Mouse (Mus musculus) hindbrain, embryonic 10.5 days (tissue): ENCODE measurements at regions not wholly inside any gene's neighbourhood (a gene's known extent, or its start where the extent isn't known, plus 50 kb on each side); places are given as distances from the start of the nearest gene placed in this dataset.

Source experiments
- DNase-seq: peaks from one replicate; pipeline ENCODE4 v3.0.0-alpha.2; 2017; ENCODE audit warnings: low spot score
- H3K27ac ChIP-seq: fragments of 300-500 bp; sonication (generic); 2 replicates; pipeline ENCODE4 v1.5.1; 2016; ENCODE audit warnings: mild to moderate bottlenecking, moderate library complexity
- H3K27me3 ChIP-seq: fragments of 300-500 bp; sonication (generic); 2 replicates; pipeline ENCODE4 v1.6.1; 2016; ENCODE audit warnings: mild to moderate bottlenecking; ENCODE audit not compliant: poor library complexity, insufficient read depth, severe bottlenecking
- H3K36me3 ChIP-seq: fragments of 300-500 bp; sonication (generic); 2 replicates; pipeline ENCODE4 v1.6.1; 2016; ENCODE audit warnings: mild to moderate bottlenecking, moderate library complexity
- H3K4me1 ChIP-seq: fragments of 300-500 bp; sonication (generic); replicated peaks from 2 replicates; pipeline ENCODE4 v1.6.1; 2016; ENCODE audit warnings: mild to moderate bottlenecking
- H3K4me3 ChIP-seq: fragments of 300-500 bp; sonication (generic); 2 replicates; pipeline ENCODE4 v1.5.1; 2016; ENCODE audit warnings: mild to moderate bottlenecking, moderate library complexity
- H3K9me3 ChIP-seq: fragments of 300-500 bp; sonication (generic); 2 replicates; pipeline ENCODE4 v1.6.1; 2016; ENCODE audit warnings: mild to moderate bottlenecking, moderate library complexity
- WGBS: fragments of 180-500 bp; shearing (Covaris S2); methylation state at CpG from one replicate; pipeline ENCODE4 v1.1.7; 2016; 5-methylcytosine and 5-hydroxymethylcytosine counted together

GRCm38 (mm10) chr19:6684921-6685320 is 142.1 kb upstream of the Slc22a12 start:
- no peaks in the 10 kb centered on the region; the same call in 1 of the 2 replicates for H3K27me3 ChIP-seq
- no peaks in the 10 kb centered on the region for H3K9me3 ChIP-seq
- no peaks in the 10 kb centered on the region for H3K36me3 ChIP-seq
- no peak for DNase-seq
- H3K27ac ChIP-seq, result no peak overlapping the region
- peaks cover 6% of the 10 kb centered on the region for H3K4me1 ChIP-seq
- no peak overlapping the region for H3K4me3 ChIP-seq
- WGBS, result 31% methylated on average over 4 of the region's 4 CpGs

DNA sequence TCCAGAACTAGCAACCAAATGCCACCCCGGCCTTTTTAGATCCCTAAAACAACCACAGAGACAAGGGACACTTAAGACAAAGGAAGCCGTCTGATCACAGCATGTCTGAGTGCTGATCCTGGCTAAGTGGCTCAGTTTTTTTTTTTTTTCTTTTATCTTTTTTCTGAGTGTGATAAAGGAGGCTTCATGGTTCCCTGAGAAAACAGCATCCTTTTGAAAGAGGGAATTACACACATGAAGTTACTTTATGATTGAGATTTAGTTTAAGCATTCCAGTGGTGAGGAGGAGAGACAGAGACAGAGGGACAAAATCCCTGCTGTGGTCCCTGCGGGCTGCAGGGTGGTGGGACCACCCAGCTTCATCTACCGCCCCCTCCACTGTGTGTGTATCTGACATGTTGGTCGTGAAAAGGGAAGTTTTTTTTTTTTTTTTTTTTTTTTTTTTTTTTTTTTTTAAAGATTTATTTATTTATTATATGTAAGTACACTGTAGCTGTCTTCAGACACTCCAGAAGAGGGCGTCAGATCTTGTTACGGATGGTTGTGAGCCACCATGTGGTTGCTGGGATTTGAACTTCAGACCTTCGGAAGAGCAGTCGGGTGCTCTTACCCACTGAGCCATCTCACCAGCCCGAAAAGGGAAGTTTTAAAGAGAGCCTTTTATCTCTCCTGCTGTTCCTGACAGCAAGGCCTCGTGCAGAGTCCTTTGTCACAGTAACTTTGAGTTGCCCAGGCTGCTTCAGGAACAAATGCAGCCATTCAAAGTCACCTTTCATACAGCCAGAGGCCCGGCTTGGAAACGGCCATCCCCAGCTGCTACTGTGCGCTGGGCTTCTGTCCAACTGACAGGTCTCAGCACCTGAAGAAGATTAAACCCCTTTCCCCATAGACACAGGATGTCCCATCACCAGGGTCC is 136.8 kb upstream of the Slc22a12 start:
- Histone ChIP-seq H3K36me3 (no peaks in the 10 kb centered on the region), H3K27ac (peak overlapping the region; percentile 77), H3K27me3 (peaks cover 7% of the 10 kb centered on the region; the same call in 1 of the 2 replicates), H3K9me3 (no peaks in the 10 kb centered on the region), H3K4me1 (peaks cover 28% of the 10 kb centered on the region), H3K4me3 (no peak overlapping the region)
- DNase-seq, result peak; percentile 50
- 20% methylated on average over 13 of the region's 14 CpGs for WGBS

GRCm38 (mm10) chr19:6677511-6677910 is 134.7 kb upstream of the Slc22a12 start:
- no peak for DNase-seq
- H3K4me3 ChIP-seq, result no peak overlapping the region
- H3K36me3 ChIP-seq, result no peaks in the 10 kb centered on the region
- H3K9me3 ChIP-seq, result no peaks in the 10 kb centered on the region
- H3K27me3 ChIP-seq, result peaks cover 7% of the 10 kb centered on the region
- peaks cover 28% of the 10 kb centered on the region for H3K4me1 ChIP-seq
- no peak overlapping the region for H3K27ac ChIP-seq
- WGBS, result 74% methylated on average over 12 of the region's 12 CpGs

- peaks cover 7% of the 10 kb centered on the region for H3K27me3 ChIP-seq
- no peaks in the 10 kb centered on the region for H3K9me3 ChIP-seq
- peaks cover 28% of the 10 kb centered on the region for H3K4me1 ChIP-seq
- whole genome bisulfite sequencing, result 50% methylated on average over 3 of the region's 3 CpGs
- H3K36me3 ChIP-seq, result no peaks in the 10 kb centered on the region
- no peak for DNase-seq
- H3K27ac ChIP-seq, result no peak overlapping the region
- H3K4me3 ChIP-seq, result no peak overlapping the region
These were observed 132.8 kb upstream of the Slc22a12 start for GRCm38 (mm10) chr19:6675586-6675985.

GRCm38 (mm10) chr19:6671696-6672095 is 128.9 kb upstream of the Slc22a12 start:
- Histone ChIP-seq H3K36me3 (no peaks in the 10 kb centered on the region), H3K27ac (no peak overlapping the region), H3K4me1 (peaks cover 5% of the 10 kb centered on the region), H3K27me3 (peaks cover 7% of the 10 kb centered on the region), H3K9me3 (no peaks in the 10 kb centered on the region), H3K4me3 (no peak overlapping the region)
- 91% methylated on average over 6 of the region's 6 CpGs for WGBS
- no peak for DNase-seq

DNA sequence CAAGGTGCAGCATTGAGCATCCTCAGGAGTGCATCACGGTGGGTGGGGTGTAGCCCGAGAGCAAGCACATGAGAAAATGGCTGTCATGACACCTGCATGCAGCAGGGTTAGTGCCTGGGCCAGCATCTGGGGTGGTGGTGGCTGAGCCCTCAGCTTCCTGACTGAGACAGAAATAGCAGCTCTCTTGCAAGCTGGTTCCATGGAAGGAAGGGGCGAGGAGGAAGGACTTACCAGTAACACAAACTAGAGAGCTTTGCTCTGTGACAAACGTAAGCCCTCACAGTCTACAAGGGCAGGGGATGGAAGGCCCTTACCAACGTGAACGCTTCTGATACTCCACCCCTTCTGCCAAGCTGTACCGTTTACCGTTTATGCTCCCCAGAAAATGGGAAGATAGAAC is 127.0 kb upstream of the Slc22a12 start:
- Histone ChIP-seq H3K27ac (no peak overlapping the region), H3K9me3 (no peaks in the 10 kb centered on the region), H3K36me3 (no peaks in the 10 kb centered on the region), H3K4me3 (no peak overlapping the region), H3K27me3 (peaks cover 6% of the 10 kb centered on the region), H3K4me1 (no peaks in the 10 kb centered on the region)
- no peak for DNase-seq
- WGBS, result 82% methylated on average over 8 of the region's 8 CpGs

DNA sequence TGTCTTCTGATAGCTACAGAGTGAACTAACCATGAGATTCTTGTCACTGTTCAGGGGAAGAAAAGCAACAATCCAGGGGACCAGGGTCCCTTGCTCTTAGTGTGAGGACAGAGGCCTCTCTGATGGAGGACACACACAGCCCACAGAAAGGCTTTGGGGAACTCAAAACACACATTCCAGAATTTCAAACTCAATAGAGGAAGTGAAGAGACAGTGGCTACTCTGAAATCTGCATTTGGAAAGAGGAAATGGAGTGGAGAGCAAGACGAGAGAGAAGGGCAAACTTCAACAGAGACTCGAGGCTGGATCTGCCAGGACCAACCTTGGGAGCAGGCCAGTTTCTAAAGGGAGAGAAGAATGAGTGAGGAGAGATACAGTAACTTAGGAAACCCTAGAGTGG is 125.7 kb upstream of the Slc22a12 start:
- no peaks in the 10 kb centered on the region for H3K36me3 ChIP-seq
- no peak overlapping the region for H3K27ac ChIP-seq
- H3K4me3 ChIP-seq, result no peak overlapping the region
- DNase-seq, result no peak
- H3K9me3 ChIP-seq, result no peaks in the 10 kb centered on the region
- H3K27me3 ChIP-seq, result peaks cover 17% of the 10 kb centered on the region
- H3K4me1 ChIP-seq, result peaks cover 3% of the 10 kb centered on the region; the same call in 1 of the 2 replicates
- WGBS, result 76% methylated on average over 2 of the region's 2 CpGs

GRCm38 (mm10) chr19:6666187-6666722 is 123.4 kb upstream of the Slc22a12 start:
- no peak for DNase-seq
- Histone ChIP-seq H3K9me3 (no peaks in the 10 kb centered on the region), H3K4me3 (no peak overlapping the region), H3K27ac (no peak overlapping the region), H3K27me3 (peaks cover 17% of the 10 kb centered on the region), H3K4me1 (peaks cover 26% of the 10 kb centered on the region), H3K36me3 (no peaks in the 10 kb centered on the region)
- WGBS, result 79% methylated on average over 6 of the region's 6 CpGs

DNA sequence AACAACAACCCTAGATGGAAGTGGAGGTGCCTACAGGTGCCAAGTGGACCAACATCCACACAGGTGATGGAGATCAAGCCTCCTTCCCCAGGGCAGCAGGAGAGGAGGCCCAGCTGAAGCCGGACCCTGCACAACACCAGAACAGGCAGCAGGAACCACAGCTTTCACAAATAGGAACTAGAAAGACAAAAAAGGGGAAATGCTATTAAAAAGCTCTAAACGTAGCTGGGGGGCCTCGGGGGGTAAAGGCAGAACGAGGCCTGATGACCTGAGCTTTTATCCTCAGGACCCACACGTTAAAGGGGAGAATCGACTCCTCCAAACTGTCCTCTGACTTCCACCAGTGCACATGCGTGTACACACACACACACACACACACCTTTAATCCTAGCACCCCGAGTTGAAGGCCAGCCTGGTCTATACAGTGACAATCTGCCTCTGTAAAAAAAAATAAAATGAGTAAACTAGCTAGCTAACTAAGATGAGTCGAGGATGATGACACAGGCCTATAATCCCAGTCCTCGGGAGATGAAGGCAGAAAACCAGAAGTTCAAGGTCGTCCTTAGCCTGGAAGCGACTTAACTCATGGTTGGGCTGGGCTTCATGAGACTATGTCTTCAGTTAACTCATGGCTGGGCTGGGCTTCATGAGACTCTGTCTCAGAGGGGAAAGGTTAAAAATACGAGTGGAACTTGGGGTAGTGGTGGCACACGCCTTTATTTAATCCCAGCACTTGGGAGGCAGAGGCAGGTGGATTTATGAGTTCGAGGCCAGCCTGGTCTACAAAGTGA is 122.6 kb upstream of the Slc22a12 start:
- H3K4me1 ChIP-seq, result peaks cover 27% of the 10 kb centered on the region
- no peak for DNase-seq
- H3K36me3 ChIP-seq, result no peaks in the 10 kb centered on the region
- WGBS, result 84% methylated on average over 15 of the region's 15 CpGs
- H3K27me3 ChIP-seq, result peaks cover 19% of the 10 kb centered on the region
- no peak overlapping the region for H3K4me3 ChIP-seq
- H3K27ac ChIP-seq, result no peak overlapping the region
- no peaks in the 10 kb centered on the region for H3K9me3 ChIP-seq

GRCm38 (mm10) chr19:6664311-6664952 is 121.6 kb upstream of the Slc22a12 start:
- Histone ChIP-seq H3K4me3 (no peak overlapping the region), H3K27ac (no peak overlapping the region), H3K4me1 (peaks cover 27% of the 10 kb centered on the region), H3K9me3 (no peaks in the 10 kb centered on the region), H3K36me3 (no peaks in the 10 kb centered on the region), H3K27me3 (peaks cover 27% of the 10 kb centered on the region)
- DNase-seq, result no peak
- 86% methylated on average over 12 of the region's 12 CpGs for WGBS

DNA sequence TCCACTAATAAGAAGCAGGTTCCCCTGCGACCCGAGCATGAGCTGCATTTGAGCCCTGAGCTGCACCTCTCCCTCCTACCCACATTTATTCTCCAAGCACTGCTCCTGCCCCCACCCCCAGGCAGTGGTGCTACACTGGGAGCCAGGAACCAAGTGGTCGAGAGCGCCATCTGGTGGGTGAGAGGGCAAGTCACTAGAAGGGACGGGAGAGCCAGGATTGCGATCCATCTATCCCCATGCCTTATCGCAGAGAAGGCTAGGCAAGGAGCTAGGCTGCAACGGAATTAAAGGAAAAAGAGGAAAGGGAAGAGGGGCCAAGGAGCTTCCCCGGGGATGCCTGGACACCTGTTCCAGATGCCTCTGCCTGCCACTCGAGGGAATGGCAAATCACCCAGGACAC is 120.6 kb upstream of the Slc22a12 start:
- Histone ChIP-seq H3K9me3 (no peaks in the 10 kb centered on the region), H3K27ac (no peak overlapping the region), H3K36me3 (no peaks in the 10 kb centered on the region), H3K27me3 (peaks cover 27% of the 10 kb centered on the region), H3K4me3 (no peak overlapping the region), H3K4me1 (peaks cover 27% of the 10 kb centered on the region)
- WGBS, result 5% methylated on average over 10 of the region's 10 CpGs
- peak; percentile 81 for DNase-seq

GRCm38 (mm10) chr19:6662346-6662939 is 119.6 kb upstream of the Slc22a12 start:
- Histone ChIP-seq H3K4me1 (peaks cover 27% of the 10 kb centered on the region), H3K36me3 (no peaks in the 10 kb centered on the region), H3K27me3 (peaks cover 27% of the 10 kb centered on the region), H3K9me3 (no peaks in the 10 kb centered on the region), H3K27ac (no peak overlapping the region), H3K4me3 (no peak overlapping the region)
- WGBS, result 31% methylated on average over 4 of the region's 4 CpGs
- no peak for DNase-seq
